Mouse (Mus musculus) layer of hippocampus, adult 18-20 months (tissue): ENCODE results near the gene Txlng. TPM values are rescaled to one million over a fixed set of nuclear protein-coding genes. Genes with fewer than 3 reads are reported as not detected.
"Not testable (repeated sequence)": the region's sequence is repeated elsewhere in the genome, so short reads cannot be mapped to it uniquely, and the experiment has no call there.

Experiments
- DNase-seq, 2 experiments: peaks; one replicate each; pipeline ENCODE4 v3.0.0; 2022; ENCODE audit warnings: low spot score in 2 of 2
- long read RNA-seq: library from polyadenylated mRNA; stranded (forward); transcript quantifications from one replicate; pipeline ENCODE4 v2.0.0, GENCODE M21; 2021
- total RNA-seq, 2 experiments: library from RNA; stranded (reverse); gene quantifications; 2 replicates each; pipeline ENCODE4 v1.2.3; 2021

Txlng gene
- 10 to 100 TPM; 20.6 to 21.2 TPM for total RNA-seq
- long read RNA-seq, partial matches to known transcripts, result 9 of 20 reads
- long read RNA-seq, other reads (novel, unspliced or antisense), result 5 of 20 reads

- peak; percentile 95 to 97 for DNase-seq
Measured at GRCm38 (mm10) chrX:162829203-162829708, at the start of gene Txlng. Gene Txlng (minus strand): TSS chrX:162829454.

GRCm38 (mm10) chrX:162878236-162878635, 49.0 kb upstream of the Txlng start:
- no peak for DNase-seq

- no peak for DNase-seq
Measured at GRCm38 (mm10) chrX:162873761-162874160, 44.5 kb upstream of the Txlng start.

- peak in 1 of 2 experiments; percentile 15 for DNase-seq
Measured at GRCm38 (mm10) chrX:162871734-162872517, 42.7 kb upstream of the Txlng start.

GRCm38 (mm10) chrX:162868294-162868965, 39.2 kb upstream of the Txlng start:
- DNase-seq, result peak in 1 of 2 experiments; percentile 3

- DNase-seq, result no peak
Measured at GRCm38 (mm10) chrX:162848682-162849081, 19.4 kb upstream of the Txlng start.

GRCm38 (mm10) chrX:162845531-162845930, 16.3 kb upstream of the Txlng start:
- DNase-seq, result no peak

GRCm38 (mm10) chrX:162844447-162845100, 15.3 kb upstream of the Txlng start:
- DNase-seq, result no peak

- DNase-seq, result no peak
Measured at GRCm38 (mm10) chrX:162832101-162832500, 2.8 kb upstream of the Txlng start.

- DNase-seq, result no peak
Measured at GRCm38 (mm10) chrX:162831542-162831941, 2.3 kb upstream of the Txlng start.

- DNase-seq, result no peak
Measured at GRCm38 (mm10) chrX:162831036-162831435, 1.8 kb upstream of the Txlng start.

GRCm38 (mm10) chrX:162830313-162830712, 1.1 kb upstream of the Txlng start:
- not testable (repeated sequence) for DNase-seq

GRCm38 (mm10) chrX:162829741-162830140, 487 bp upstream of the Txlng start:
- DNase-seq, result no peak

- no peak for DNase-seq
Measured at GRCm38 (mm10) chrX:162828783-162829182, 471 bp downstream of the Txlng start.

GRCm38 (mm10) chrX:162828016-162828415, 1.2 kb downstream of the Txlng start:
- DNase-seq, result no peak

GRCm38 (mm10) chrX:162800371-162800770, 28.9 kb downstream of the Txlng start:
- peak; percentile 8 to 41 for DNase-seq

GRCm38 (mm10) chrX:162791392-162791791, 37.9 kb downstream of the Txlng start:
- DNase-seq, result not testable (repeated sequence)

- DNase-seq, result no peak
Measured at GRCm38 (mm10) chrX:162788372-162788771, 40.9 kb downstream of the Txlng start.

- DNase-seq, result no peak
Measured at GRCm38 (mm10) chrX:162770726-162771125, 58.5 kb downstream of the Txlng start.

- DNase-seq, result peak in 1 of 2 experiments; percentile 14
Measured at GRCm38 (mm10) chrX:162761716-162762395, 67.4 kb downstream of the Txlng start.

GRCm38 (mm10) chrX:162760958-162761515, 68.2 kb downstream of the Txlng start:
- peak; percentile 3 to 7 for DNase-seq
